Mouse (Mus musculus): Measurements from ENCODE around the gene Vwce. TPM values are rescaled to one million over a fixed set of nuclear protein-coding genes. Genes with fewer than 3 reads are reported as not detected.
A peak's percentile ranks its signal among the peaks of the same experiment; 100 is the strongest.

The Vwce gene
- polyA plus RNA-seq, 1 experiment from 2014 or later = 1.1 TPM

- Histone ChIP-seq H3K36me3 (ENCODE audit: control insufficient read depth, insufficient read depth, low read length) (no peaks in the 10 kb centered on the region), H3K4me2 (replicated peaks; ENCODE audit: low read depth, low read length) (0 out of 2 replicates have a peak overlapping the region, but pooled peaks have one; percentile 78), H3K9me3 (ENCODE audit: control insufficient read depth, low read depth, low read length) (no peaks in the 10 kb centered on the region), H3K4me1 (ENCODE audit: control insufficient read depth, insufficient read depth, low read length) (peaks cover 27% of the 10 kb centered on the region), H3K4me3 (ENCODE audit: low read depth, low read length) (no peak overlapping the region), H3K9ac (replicated peaks; ENCODE audit: low read depth, low read length) (peak overlapping the region; percentile 6; the same call in 1 of the 2 replicates), H3K27me3 (ENCODE audit: control insufficient read depth, insufficient read depth, low read length) (no peaks in the 10 kb centered on the region), H3K27ac (ENCODE audit: low read length) (no peak overlapping the region; the same call in 1 of the 2 replicates)
- ATAC-seq (ENCODE audit: insufficient number of reproducible peaks, insufficient read depth, low FRiP score, low read depth) = no peak
- 87% methylated on average over 4 of the region's 4 CpGs for WGBS
These were observed 57.1 kb downstream of the Vwce start for GRCm38 (mm10) chr19:10691121-10691520.

GRCm38 (mm10) chr19:10691660-10692059 lies 57.6 kb downstream of the Vwce start:
- Histone ChIP-seq H3K4me1 (ENCODE audit: control insufficient read depth, insufficient read depth, low read length) (peaks cover 28% of the 10 kb centered on the region), H3K27me3 (ENCODE audit: control insufficient read depth, insufficient read depth, low read length) (no peaks in the 10 kb centered on the region), H3K27ac (ENCODE audit: low read length) (peak overlapping the region; percentile 36; the same call in 1 of the 2 replicates), H3K36me3 (ENCODE audit: control insufficient read depth, insufficient read depth, low read length) (no peaks in the 10 kb centered on the region), H3K4me2 (replicated peaks; ENCODE audit: low read depth, low read length) (no peak overlapping the region), H3K9me3 (ENCODE audit: control insufficient read depth, low read depth, low read length) (no peaks in the 10 kb centered on the region), H3K9ac (replicated peaks; ENCODE audit: low read depth, low read length) (no peak overlapping the region), H3K4me3 (ENCODE audit: low read depth, low read length) (no peak overlapping the region)
- 77% methylated on average over 3 of the region's 3 CpGs for whole genome bisulfite sequencing
- ATAC-seq (ENCODE audit: insufficient number of reproducible peaks, insufficient read depth, low FRiP score, low read depth) = no peak

DNA sequence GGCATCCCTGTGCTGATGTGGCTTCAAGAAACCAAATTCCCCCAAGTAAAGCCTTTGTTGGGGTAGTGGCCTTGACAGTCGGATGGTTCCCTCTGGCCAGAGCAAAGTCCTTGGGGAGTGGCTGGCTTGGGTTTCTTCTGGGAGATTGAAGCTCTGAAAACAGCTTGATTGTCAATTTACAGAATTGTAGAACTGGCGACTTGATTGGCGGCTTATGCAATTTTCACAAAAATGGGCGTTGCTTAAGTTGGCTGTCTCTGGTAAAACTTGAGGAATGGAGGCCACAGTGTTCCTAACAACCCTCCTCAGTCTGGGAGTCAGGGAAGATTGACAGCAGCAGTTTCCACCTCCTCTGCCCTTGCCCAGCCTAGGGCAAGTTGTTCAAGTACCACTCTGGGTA lies 58.3 kb downstream of the Vwce start:
- Histone ChIP-seq H3K9me3 (ENCODE audit: control insufficient read depth, low read depth, low read length) (no peaks in the 10 kb centered on the region), H3K27me3 (ENCODE audit: control insufficient read depth, insufficient read depth, low read length) (no peaks in the 10 kb centered on the region), H3K4me2 (replicated peaks; ENCODE audit: low read depth, low read length) (no peak overlapping the region), H3K4me3 (ENCODE audit: low read depth, low read length) (no peak overlapping the region), H3K27ac (ENCODE audit: low read length) (peak overlapping the region; percentile 36; the same call in 1 of the 2 replicates), H3K9ac (replicated peaks; ENCODE audit: low read depth, low read length) (no peak overlapping the region), H3K36me3 (ENCODE audit: control insufficient read depth, insufficient read depth, low read length) (no peaks in the 10 kb centered on the region), H3K4me1 (ENCODE audit: control insufficient read depth, insufficient read depth, low read length) (peaks cover 34% of the 10 kb centered on the region)
- WGBS = 82% methylated on average over 4 of the region's 4 CpGs
- ATAC-seq (ENCODE audit: insufficient number of reproducible peaks, insufficient read depth, low FRiP score, low read depth) = no peak

- H3K9me3 ChIP-seq (ENCODE audit: control insufficient read depth, low read depth, low read length) = no peaks in the 10 kb centered on the region
- peaks cover 48% of the 10 kb centered on the region for H3K4me1 ChIP-seq (ENCODE audit: control insufficient read depth, insufficient read depth, low read length)
- H3K4me3 ChIP-seq (ENCODE audit: low read depth, low read length) = no peak overlapping the region
- H3K27ac ChIP-seq (ENCODE audit: low read length) = no peak overlapping the region
- H3K27me3 ChIP-seq (ENCODE audit: control insufficient read depth, insufficient read depth, low read length) = no peaks in the 10 kb centered on the region
- H3K36me3 ChIP-seq (ENCODE audit: control insufficient read depth, insufficient read depth, low read length) = no peaks in the 10 kb centered on the region
- H3K4me2 ChIP-seq (replicated peaks; ENCODE audit: low read depth, low read length) = no peak overlapping the region
- no peak overlapping the region for H3K9ac ChIP-seq (replicated peaks; ENCODE audit: low read depth, low read length)
- 85% methylated on average over 10 of the region's 10 CpGs for WGBS
- ATAC-seq (ENCODE audit: insufficient number of reproducible peaks, insufficient read depth, low FRiP score, low read depth) = no peak
These were observed 60.1 kb downstream of the Vwce start for GRCm38 (mm10) chr19:10693926-10694682.

DNA sequence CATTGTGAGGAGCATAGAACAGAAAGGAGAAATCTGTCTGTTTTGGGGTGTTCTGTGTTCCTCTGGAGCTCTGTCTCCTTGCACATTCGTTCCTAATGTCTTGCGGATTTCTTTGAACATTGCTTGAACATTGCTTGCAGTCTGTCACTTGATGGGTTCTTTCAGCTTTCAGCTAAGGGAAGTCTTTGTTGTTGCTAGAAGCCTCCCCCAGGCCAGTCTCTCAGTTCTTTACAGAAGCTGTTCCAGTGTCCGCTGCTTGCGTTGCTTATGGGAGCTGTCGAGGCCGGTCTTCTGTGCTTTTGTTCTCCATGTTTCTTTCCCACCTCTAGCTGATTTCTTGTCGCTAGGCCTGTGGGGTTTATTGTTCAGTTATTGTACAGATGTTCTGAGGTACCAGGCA lies 61.8 kb downstream of the Vwce start:
- Histone ChIP-seq H3K27me3 (ENCODE audit: control insufficient read depth, insufficient read depth, low read length) (no peaks in the 10 kb centered on the region), H3K9me3 (ENCODE audit: control insufficient read depth, low read depth, low read length) (no peaks in the 10 kb centered on the region), H3K4me1 (ENCODE audit: control insufficient read depth, insufficient read depth, low read length) (peaks cover 48% of the 10 kb centered on the region), H3K9ac (replicated peaks; ENCODE audit: low read depth, low read length) (no peak overlapping the region), H3K4me3 (ENCODE audit: low read depth, low read length) (no peak overlapping the region), H3K4me2 (replicated peaks; ENCODE audit: low read depth, low read length) (no peak overlapping the region), H3K36me3 (ENCODE audit: control insufficient read depth, insufficient read depth, low read length) (no peaks in the 10 kb centered on the region), H3K27ac (ENCODE audit: low read length) (peak overlapping the region; percentile 48; the same call in 1 of the 2 replicates)
- ATAC-seq (ENCODE audit: insufficient number of reproducible peaks, insufficient read depth, low FRiP score, low read depth) = no peak
- 61% methylated on average over 7 of the region's 7 CpGs for WGBS

DNA sequence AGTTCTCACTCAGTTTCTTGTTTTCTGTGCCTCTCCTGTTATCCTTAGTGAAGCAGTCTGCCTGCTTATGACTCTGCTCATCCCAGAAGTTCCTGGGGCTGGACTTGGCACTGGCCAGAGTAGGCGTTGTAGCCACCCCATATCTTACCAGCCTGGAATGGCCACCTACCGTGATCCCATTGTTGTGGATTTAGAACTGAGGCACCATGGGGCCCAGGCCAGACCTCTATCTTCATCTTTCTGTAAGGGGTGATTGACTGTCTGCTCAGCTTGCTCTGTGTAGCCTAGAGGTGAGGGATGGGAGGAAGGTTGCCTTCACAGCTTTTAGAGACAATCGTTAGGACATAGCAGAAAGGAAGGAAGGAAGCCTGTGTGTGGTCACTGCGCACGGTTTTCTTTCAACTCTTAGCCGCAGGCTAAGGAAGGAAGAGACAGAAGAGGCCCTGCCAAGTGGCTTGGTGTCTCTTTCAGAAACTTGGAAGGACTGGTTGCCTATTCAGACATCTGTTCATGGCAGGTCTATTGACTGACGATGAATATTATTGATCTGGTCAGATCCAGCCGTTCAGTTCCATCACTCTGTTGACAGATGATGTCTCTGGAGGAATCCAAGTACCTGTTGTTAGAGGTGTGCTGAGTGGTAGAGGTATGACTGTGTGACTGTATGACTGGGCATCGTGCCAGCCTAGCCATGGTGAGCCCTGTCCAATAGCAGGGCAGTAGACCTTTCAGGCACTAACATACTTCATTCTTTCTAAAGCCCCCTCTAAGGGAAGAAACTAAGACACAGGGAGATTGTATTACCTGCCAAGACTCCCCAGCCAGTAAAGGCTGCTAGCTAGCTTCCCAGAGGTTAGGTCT lies 64.3 kb downstream of the Vwce start:
- H3K4me3 ChIP-seq (ENCODE audit: low read depth, low read length) = no peak overlapping the region
- peak overlapping the region; percentile 75; the same call in 1 of the 2 replicates for H3K27ac ChIP-seq (ENCODE audit: low read length)
- no peaks in the 10 kb centered on the region for H3K36me3 ChIP-seq (ENCODE audit: control insufficient read depth, insufficient read depth, low read length)
- H3K27me3 ChIP-seq (ENCODE audit: control insufficient read depth, insufficient read depth, low read length) = no peaks in the 10 kb centered on the region
- no peak for ATAC-seq (ENCODE audit: insufficient number of reproducible peaks, insufficient read depth, low FRiP score, low read depth)
- H3K9ac ChIP-seq (replicated peaks; ENCODE audit: low read depth, low read length) = no peak overlapping the region
- H3K9me3 ChIP-seq (ENCODE audit: control insufficient read depth, low read depth, low read length) = no peaks in the 10 kb centered on the region
- H3K4me1 ChIP-seq (ENCODE audit: control insufficient read depth, insufficient read depth, low read length) = peaks cover 58% of the 10 kb centered on the region
- 73% methylated on average over 9 of the region's 9 CpGs for WGBS
- H3K4me2 ChIP-seq (replicated peaks; ENCODE audit: low read depth, low read length) = no peak overlapping the region; the same call in 1 of the 2 replicates

DNA sequence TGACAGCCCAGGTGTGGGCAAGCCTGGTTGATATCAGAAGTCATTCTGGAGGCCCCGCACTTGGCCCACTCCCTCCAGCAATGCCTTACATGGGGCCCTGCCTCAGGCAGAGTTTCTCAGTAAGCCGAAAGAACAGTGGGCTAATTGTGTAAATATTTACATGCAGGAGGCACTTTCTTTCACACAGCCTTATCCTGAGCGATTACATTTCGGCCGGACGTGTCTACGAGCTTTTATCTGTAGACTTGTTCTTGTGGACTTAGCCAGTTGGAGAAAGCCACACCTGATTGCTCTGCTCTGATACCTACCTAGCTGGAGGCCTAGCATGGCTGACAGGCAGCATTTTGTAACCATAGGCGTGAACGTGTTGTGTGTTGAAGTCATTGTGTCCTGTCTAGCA lies 65.8 kb downstream of the Vwce start:
- Histone ChIP-seq H3K4me2 (replicated peaks; ENCODE audit: low read depth, low read length) (peak overlapping the region; percentile 11; the same call in 1 of the 2 replicates), H3K27ac (ENCODE audit: low read length) (peak overlapping the region; percentile 75), H3K9me3 (ENCODE audit: control insufficient read depth, low read depth, low read length) (no peaks in the 10 kb centered on the region), H3K36me3 (ENCODE audit: control insufficient read depth, insufficient read depth, low read length) (no peaks in the 10 kb centered on the region), H3K4me1 (ENCODE audit: control insufficient read depth, insufficient read depth, low read length) (peaks cover 58% of the 10 kb centered on the region), H3K4me3 (ENCODE audit: low read depth, low read length) (no peak overlapping the region), H3K27me3 (ENCODE audit: control insufficient read depth, insufficient read depth, low read length) (no peaks in the 10 kb centered on the region), H3K9ac (replicated peaks; ENCODE audit: low read depth, low read length) (no peak overlapping the region)
- ATAC-seq (ENCODE audit: insufficient number of reproducible peaks, insufficient read depth, low FRiP score, low read depth) = peak; percentile 89
- WGBS = 20% methylated on average over 9 of the region's 9 CpGs

DNA sequence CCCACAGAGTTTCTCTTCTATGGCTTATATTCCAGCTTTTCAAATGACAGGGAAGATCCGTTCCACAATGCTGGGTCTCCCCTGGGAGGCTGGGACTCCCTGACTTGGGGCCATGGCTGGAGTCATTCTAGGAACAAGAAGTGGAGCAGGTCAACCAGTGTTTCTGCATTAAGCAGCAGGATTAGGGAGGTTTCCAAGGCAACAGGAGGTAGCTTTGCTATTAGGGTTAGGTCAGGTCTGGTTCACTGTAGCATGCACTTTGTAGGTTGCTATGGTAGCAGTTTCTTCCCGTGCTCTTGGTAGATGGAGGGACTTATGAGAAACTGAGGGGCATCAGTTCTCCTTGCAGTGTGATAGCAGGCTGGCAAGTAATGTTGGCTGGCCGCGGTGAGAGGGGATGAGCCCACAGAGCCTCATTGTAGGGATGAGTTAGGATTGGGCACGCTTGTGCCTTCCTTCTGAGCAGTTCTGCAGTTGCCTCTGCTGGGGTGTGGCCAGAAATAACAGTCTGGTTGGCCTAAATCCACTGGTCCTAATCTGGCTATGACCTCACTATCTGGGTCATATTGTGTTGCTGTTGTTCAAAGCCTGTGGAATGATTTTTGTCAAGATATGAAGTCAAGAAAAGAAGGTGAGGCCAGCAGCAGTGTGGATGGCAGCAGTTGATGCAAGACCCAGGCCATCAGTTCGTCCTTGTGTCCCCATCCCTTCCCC lies 67.2 kb downstream of the Vwce start:
- Histone ChIP-seq H3K4me3 (ENCODE audit: low read depth, low read length) (no peak overlapping the region), H3K27me3 (ENCODE audit: control insufficient read depth, insufficient read depth, low read length) (no peaks in the 10 kb centered on the region), H3K4me2 (replicated peaks; ENCODE audit: low read depth, low read length) (no peak overlapping the region), H3K27ac (ENCODE audit: low read length) (no peak overlapping the region), H3K4me1 (ENCODE audit: control insufficient read depth, insufficient read depth, low read length) (peaks cover 47% of the 10 kb centered on the region), H3K36me3 (ENCODE audit: control insufficient read depth, insufficient read depth, low read length) (no peaks in the 10 kb centered on the region), H3K9me3 (ENCODE audit: control insufficient read depth, low read depth, low read length) (no peaks in the 10 kb centered on the region), H3K9ac (replicated peaks; ENCODE audit: low read depth, low read length) (no peak overlapping the region)
- WGBS = 68% methylated on average over 6 of the region's 6 CpGs
- no peak for ATAC-seq (ENCODE audit: insufficient number of reproducible peaks, insufficient read depth, low FRiP score, low read depth)

Measured in stomach, embryonic 14.5 days (tissue).